Mouse (Mus musculus) thymus, adult 2 months (tissue): ENCODE data around the gene Lpo.

Experiments used
- CTCF ChIP-seq: fragments of 200-500 bp; IDR thresholded peaks from 2 replicates; pipeline ENCODE4 v1.5.1; 2012; ENCODE audit warnings: mild to moderate bottlenecking, control low read depth, low read length, moderate library complexity, borderline replicate concordance; ENCODE audit not compliant: control insufficient read depth, poor library complexity, insufficient read depth; ENCODE audit errors: extremely low read depth
- POLR2A ChIP-seq: fragments of 200-500 bp; IDR thresholded peaks from 2 replicates; pipeline ENCODE4 v1.6.1; 2012; ENCODE audit warnings: mild to moderate bottlenecking, low read length, control low read depth, moderate library complexity; ENCODE audit not compliant: control insufficient read depth, poor library complexity, insufficient read depth; ENCODE audit errors: extremely low read depth

DNA sequence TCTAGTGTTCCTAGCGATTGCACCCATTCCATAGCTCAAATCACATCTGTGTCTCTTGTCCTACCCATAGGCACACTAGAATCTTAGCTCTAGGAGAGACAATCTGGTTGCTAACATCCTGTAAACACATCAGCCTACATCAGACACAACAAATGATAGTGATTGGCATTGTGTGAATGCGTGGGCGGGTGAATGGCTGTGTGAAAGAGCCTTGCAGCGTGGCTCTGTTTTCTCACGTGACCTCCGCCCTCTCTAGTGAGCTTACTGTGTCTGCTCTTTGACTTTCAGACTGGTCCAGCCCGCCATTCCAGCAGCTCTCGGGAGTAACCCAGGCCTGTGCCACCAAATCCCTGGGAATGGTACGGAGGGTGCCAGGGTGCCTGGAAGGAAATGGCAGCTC, 32.3 kb upstream of the Lpo start:
- TF ChIP-seq CTCF (no peak), POLR2A (no peak)
